In the genomic region with DNA sequence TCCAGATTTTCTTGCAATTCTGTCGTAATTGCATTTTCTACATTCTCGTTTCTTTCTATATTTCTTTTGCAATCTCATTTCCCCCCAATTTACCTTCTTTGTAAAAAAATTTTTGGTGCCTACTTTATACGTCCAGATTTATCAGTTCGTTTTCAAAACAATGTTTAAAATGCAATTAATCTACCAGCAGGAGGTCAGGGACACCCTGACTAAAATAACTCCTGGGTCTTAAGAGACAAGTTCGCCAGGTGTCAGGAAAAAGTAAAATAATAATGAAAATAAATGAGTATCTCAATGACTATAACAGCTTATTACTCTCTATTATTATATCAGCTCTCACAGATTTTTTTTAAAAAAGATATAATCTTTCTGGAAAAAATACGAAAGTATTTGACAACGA, we compare ENCODE assay signal across 8 mouse cellular contexts. TPM values are rescaled to one million over a fixed set of nuclear protein-coding genes. Genes with fewer than 3 reads are reported as not detected.
A peak's percentile ranks its signal among the peaks of the same experiment; 100 is the strongest.
DNase-seq lines count a peak whose midpoint lies in the region; ATAC-seq and TF ChIP-seq lines count a peak whose summit lies in the region.

No protein-coding gene starts in this region.

- H3K4me1 ChIP-seq in spleen, adult 2 months (ENCODE audit: control insufficient read depth, insufficient read depth, insufficient read length) = no peaks in the 10 kb centered on the region
- peaks cover 13% of the 10 kb centered on the region for H3K4me1 ChIP-seq in limb, embryonic 15.5 days
- H3K4me1 ChIP-seq in stomach, embryonic 15.5 days = no peaks in the 10 kb centered on the region

- H3K9me3 ChIP-seq in limb, embryonic 15.5 days = no peaks in the 10 kb centered on the region
- H3K9me3 ChIP-seq in stomach, embryonic 15.5 days = no peaks in the 10 kb centered on the region

- peak overlapping the region; percentile 78 for H3K4me2 ChIP-seq in limb, embryonic 15.5 days
- H3K4me2 ChIP-seq in stomach, embryonic 15.5 days = peak overlapping the region; percentile 78

- H3K27me3 ChIP-seq in spleen, adult 2 months (ENCODE audit: control insufficient read depth, insufficient read depth, low read length) = peaks cover 2% of the 10 kb centered on the region; the same call in 1 of the 2 replicates
- H3K27me3 ChIP-seq in limb, embryonic 15.5 days = peaks cover 22% of the 10 kb centered on the region
- H3K27me3 ChIP-seq in stomach, embryonic 15.5 days (replicated peaks) = 0 out of 2 replicates have a peak, but pooled peaks cover 3% of the 10 kb centered on the region

- no peak for ATAC-seq in limb, embryonic 15.5 days (ENCODE audit: insufficient number of reproducible peaks, low FRiP score, low TSS enrichment, low read depth)
- no peak for ATAC-seq in stomach, embryonic 15.5 days (ENCODE audit: insufficient read depth, low FRiP score, low read depth)

- H3K27ac ChIP-seq in gastrocnemius, adult 2 months = peak overlapping the region; percentile 99
- H3K27ac ChIP-seq in spleen, adult 2 months (ENCODE audit: insufficient read depth, low read length) = peak overlapping the region; percentile 55
- peak overlapping the region; percentile 84 for H3K27ac ChIP-seq in limb, embryonic 15.5 days
- H3K27ac ChIP-seq in stomach, embryonic 15.5 days = peak overlapping the region; percentile 90

- 47% methylated on average over 7 of the region's 7 CpGs for WGBS in spleen, adult 2 months
- WGBS in limb, embryonic 15.5 days = 24% methylated on average over 7 of the region's 7 CpGs
- 29% methylated on average over 7 of the region's 7 CpGs for WGBS in stomach, embryonic 15.5 days

- peak overlapping the region; percentile 55; the same call in 1 of the 2 replicates for H3K9ac ChIP-seq in limb, embryonic 15.5 days
- H3K9ac ChIP-seq in stomach, embryonic 15.5 days = no peak overlapping the region; the same call in 1 of the 2 replicates

- intact Hi-C loops in gastrocnemius, adult 2 months (cut with DNase I) = loop anchor here (5.0 to 10.0 kb wide), 3 partner anchors 165 to 1325 kb away; no protein-coding TSS in a partner anchor

- H3K4me3 ChIP-seq in gastrocnemius, adult 2 months = peak overlapping the region; percentile 93
- H3K4me3 ChIP-seq in spleen, adult 2 months (ENCODE audit: extremely low read depth, insufficient read depth, insufficient read length) = peak overlapping the region; percentile 50
- H3K4me3 ChIP-seq in limb, embryonic 15.5 days = peak overlapping the region; percentile 53
- H3K4me3 ChIP-seq in stomach, embryonic 15.5 days (replicated peaks) = peak overlapping the region; percentile 55

- no peak for DNase-seq in gastrocnemius, adult 2 months
- no peak for DNase-seq in gastrocnemius, postnatal 25 days
- DNase-seq in spleen, adult 2 months (ENCODE audit: low read depth in 1 of 2, low spot score in 2 of 2) = no peak
- no peak for DNase-seq in spleen, postnatal 4 days (ENCODE audit: low spot score in 2 of 2)
- DNase-seq in layer of hippocampus, adult 8-10 months (ENCODE audit: low spot score in 2 of 2) = no peak
- no peak for DNase-seq in thymus, postnatal 0 days (ENCODE audit: low spot score)

- H3K36me3 ChIP-seq in spleen, adult 2 months (ENCODE audit: control insufficient read depth, insufficient read depth, low read length) = no peaks in the 10 kb centered on the region
- H3K36me3 ChIP-seq in limb, embryonic 15.5 days = no peaks in the 10 kb centered on the region
- no peaks in the 10 kb centered on the region for H3K36me3 ChIP-seq in stomach, embryonic 15.5 days

- no peak for TF ChIP-seq POLR2A in spleen, adult 2 months (IDR thresholded peaks at IDR 0.05; ENCODE audit: low read depth, low read length)

- no peak for TF ChIP-seq CTCF in gastrocnemius, adult 2 months (IDR thresholded peaks at IDR 0.05)
- TF ChIP-seq CTCF in spleen, adult 2 months (IDR thresholded peaks at IDR 0.05; ENCODE audit: extremely low read depth, insufficient read depth, insufficient read length, insufficient replicate concordance) = no peak

RNA-seq across cellular contexts. Expression of a gene that starts 0.4 kb away (rescaled TPM):
- total RNA-seq in gastrocnemius, adult 2 months (2021) = 10 to 100 TPM; 31.3 to 41.6 TPM
- total RNA-seq in gastrocnemius, postnatal 25 days (2021) = 10 to 100 TPM; 39.6 to 47.4 TPM
- polyA plus RNA-seq in spleen, adult 2 months (2012; rRNA removed) = 18.4 and 19.0 TPM in 2 replicates
- 53.6 and 58.2 TPM in 2 replicates for polyA plus RNA-seq in limb, embryonic 15.5 days (2015; fragmentation: Nextera tagmentation; extraction: Ambion mirVana)
- polyA plus RNA-seq in stomach, embryonic 15.5 days (2015; fragmentation: Nextera tagmentation; extraction: Ambion mirVana) = 46.5 and 49.9 TPM in 2 replicates
- total RNA-seq in layer of hippocampus, adult 8-10 months (2022) = 100 to 1,000 TPM; 346 to 374 (median 360) TPM
- polyA plus RNA-seq in thymus, postnatal 0 days (2015; fragmentation: Nextera tagmentation; extraction: Ambion mirVana) = 3.9 and 4.8 TPM in 2 replicates
